Mouse (Mus musculus): ENCODE measurements around the gene Adamtsl1.

The Adamtsl1 gene

DNA sequence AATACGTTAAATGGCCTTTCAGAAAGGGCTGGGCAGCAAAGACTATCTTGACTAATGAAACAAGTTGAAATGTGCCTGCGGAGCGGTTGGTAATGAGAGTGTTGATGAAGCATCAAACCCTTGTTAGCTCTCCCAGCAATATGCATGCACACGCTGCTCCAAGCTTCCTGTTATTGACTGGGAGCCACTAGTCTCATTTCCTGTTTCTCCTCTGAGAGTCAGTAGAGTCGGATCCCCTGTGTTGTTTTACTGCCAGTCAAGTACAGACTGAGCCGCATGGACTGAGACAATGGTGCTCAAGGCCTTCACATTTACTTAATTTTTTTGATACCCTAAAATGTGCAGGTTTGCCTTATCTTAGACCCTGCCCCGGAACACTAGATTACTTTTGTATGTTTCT lies 77.1 kb downstream of the Adamtsl1 start:
- Histone ChIP-seq H3K36me3 (ENCODE audit: control insufficient read depth, insufficient read depth, low read length, poor library complexity, severe bottlenecking) (no peaks in the 10 kb centered on the region), H3K27me3 (ENCODE audit: control insufficient read depth, insufficient read depth, low read length, poor library complexity, severe bottlenecking) (no peaks in the 10 kb centered on the region)
- no peak for DNase-seq (ENCODE audit: low read depth, low spot score)

- Histone ChIP-seq H3K36me3 (ENCODE audit: control insufficient read depth, insufficient read depth, low read length, poor library complexity, severe bottlenecking) (no peaks in the 10 kb centered on the region), H3K27me3 (ENCODE audit: control insufficient read depth, insufficient read depth, low read length, poor library complexity, severe bottlenecking) (no peaks in the 10 kb centered on the region)
- DNase-seq (ENCODE audit: low read depth, low spot score), result no peak
These were observed 80.2 kb downstream of the Adamtsl1 start for GRCm38 (mm10) chr4:85594159-85594558.

DNA sequence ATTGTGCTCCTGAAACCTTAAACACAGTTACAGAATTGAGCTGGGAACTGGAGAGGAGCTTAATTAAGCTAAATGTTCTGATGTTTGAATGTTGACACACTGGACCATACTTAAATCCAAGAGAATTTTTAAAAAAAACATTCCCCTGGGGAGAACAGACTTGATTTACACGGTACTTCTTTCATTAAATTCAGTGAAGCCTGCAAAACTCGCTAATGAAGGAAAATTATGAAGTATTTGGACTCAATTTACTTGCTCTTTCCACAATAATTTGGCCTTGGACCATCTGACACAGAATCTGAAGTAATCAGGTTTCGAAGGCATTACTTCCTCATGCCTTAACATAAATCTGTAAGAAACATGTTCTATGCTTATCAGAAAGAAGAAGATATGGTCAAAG lies 99.4 kb downstream of the Adamtsl1 start:
- DNase-seq (ENCODE audit: low read depth, low spot score), result no peak
- no peaks in the 10 kb centered on the region for H3K27me3 ChIP-seq (ENCODE audit: control insufficient read depth, insufficient read depth, low read length, poor library complexity, severe bottlenecking)

GRCm38 (mm10) chr4:85618746-85619145 lies 104.8 kb downstream of the Adamtsl1 start:
- Histone ChIP-seq H3K27me3 (ENCODE audit: control insufficient read depth, insufficient read depth, low read length, poor library complexity, severe bottlenecking) (no peaks in the 10 kb centered on the region), H3K36me3 (ENCODE audit: control insufficient read depth, insufficient read depth, low read length, poor library complexity, severe bottlenecking) (no peaks in the 10 kb centered on the region)
- no peak for DNase-seq (ENCODE audit: low read depth, low spot score)

More for the DNA sequence above, 99.4 kb downstream of the Adamtsl1 start:
- no peaks in the 10 kb centered on the region for H3K36me3 ChIP-seq (ENCODE audit: control insufficient read depth, insufficient read depth, low read length, poor library complexity, severe bottlenecking)

DNA sequence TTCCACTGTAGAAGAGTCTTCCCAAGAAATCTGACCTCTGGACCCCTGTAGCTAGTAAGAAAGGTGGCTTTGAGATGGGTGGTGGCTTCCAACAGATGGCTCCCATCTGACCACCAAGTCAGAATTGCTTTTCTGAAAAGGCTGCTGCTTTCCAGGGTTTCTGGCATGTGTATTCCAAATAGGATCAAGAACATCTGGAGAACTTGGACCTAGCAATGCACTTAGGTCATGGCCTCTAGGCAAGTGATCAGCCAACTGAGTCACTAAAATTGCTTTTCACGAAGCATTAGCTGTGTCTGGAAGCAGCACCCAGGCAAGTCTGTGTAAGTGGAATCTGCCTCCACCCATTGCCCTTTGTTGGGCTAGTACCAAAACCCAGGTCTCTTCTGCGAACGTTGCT lies 105.3 kb downstream of the Adamtsl1 start:
- DNase-seq (ENCODE audit: low read depth, low spot score), result no peak
- Histone ChIP-seq H3K36me3 (ENCODE audit: control insufficient read depth, insufficient read depth, low read length, poor library complexity, severe bottlenecking) (no peaks in the 10 kb centered on the region), H3K27me3 (ENCODE audit: control insufficient read depth, insufficient read depth, low read length, poor library complexity, severe bottlenecking) (no peaks in the 10 kb centered on the region)

- no peaks in the 10 kb centered on the region for H3K27me3 ChIP-seq (ENCODE audit: control insufficient read depth, insufficient read depth, low read length, poor library complexity, severe bottlenecking)
- H3K36me3 ChIP-seq (ENCODE audit: control insufficient read depth, insufficient read depth, low read length, poor library complexity, severe bottlenecking), result no peaks in the 10 kb centered on the region
- no peak for DNase-seq (ENCODE audit: low read depth, low spot score)
These were observed 115.4 kb downstream of the Adamtsl1 start for GRCm38 (mm10) chr4:85629381-85629780.

- Histone ChIP-seq H3K36me3 (ENCODE audit: control insufficient read depth, insufficient read depth, low read length, poor library complexity, severe bottlenecking) (no peaks in the 10 kb centered on the region), H3K27me3 (ENCODE audit: control insufficient read depth, insufficient read depth, low read length, poor library complexity, severe bottlenecking) (no peaks in the 10 kb centered on the region)
- DNase-seq (ENCODE audit: low read depth, low spot score), result no peak
These were observed 155.3 kb downstream of the Adamtsl1 start for GRCm38 (mm10) chr4:85669271-85669670.

- H3K27me3 ChIP-seq (ENCODE audit: control insufficient read depth, insufficient read depth, low read length, poor library complexity, severe bottlenecking), result no peaks in the 10 kb centered on the region
- DNase-seq (ENCODE audit: low read depth, low spot score), result no peak
These were observed 155.8 kb downstream of the Adamtsl1 start for GRCm38 (mm10) chr4:85669735-85670134.

DNA sequence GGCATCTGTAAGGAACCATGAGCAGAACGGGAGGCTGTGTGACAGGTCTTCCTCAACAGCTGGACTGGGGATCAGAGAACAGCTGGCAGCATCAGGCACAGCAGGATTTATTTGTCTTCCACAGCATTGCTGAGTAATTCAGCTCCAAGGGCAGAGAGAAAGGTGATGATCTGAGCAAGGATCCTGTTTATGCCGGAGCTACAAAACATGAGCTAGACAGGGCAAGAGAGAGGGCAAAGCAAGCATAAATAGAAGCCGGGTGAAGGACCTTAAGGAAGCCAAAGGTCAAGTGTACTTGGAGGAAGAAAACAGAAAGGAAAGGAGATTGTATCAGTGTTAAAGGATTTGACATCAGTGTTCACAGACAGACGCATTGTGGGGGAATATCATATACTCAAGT lies 158.3 kb downstream of the Adamtsl1 start:
- Histone ChIP-seq H3K27me3 (ENCODE audit: control insufficient read depth, insufficient read depth, low read length, poor library complexity, severe bottlenecking) (no peaks in the 10 kb centered on the region), H3K36me3 (ENCODE audit: control insufficient read depth, insufficient read depth, low read length, poor library complexity, severe bottlenecking) (no peaks in the 10 kb centered on the region)
- DNase-seq (ENCODE audit: low read depth, low spot score), result no peak

More at GRCm38 (mm10) chr4:85669735-85670134, 155.8 kb downstream of the Adamtsl1 start:
- H3K36me3 ChIP-seq (ENCODE audit: control insufficient read depth, insufficient read depth, low read length, poor library complexity, severe bottlenecking), result no peaks in the 10 kb centered on the region

DNA sequence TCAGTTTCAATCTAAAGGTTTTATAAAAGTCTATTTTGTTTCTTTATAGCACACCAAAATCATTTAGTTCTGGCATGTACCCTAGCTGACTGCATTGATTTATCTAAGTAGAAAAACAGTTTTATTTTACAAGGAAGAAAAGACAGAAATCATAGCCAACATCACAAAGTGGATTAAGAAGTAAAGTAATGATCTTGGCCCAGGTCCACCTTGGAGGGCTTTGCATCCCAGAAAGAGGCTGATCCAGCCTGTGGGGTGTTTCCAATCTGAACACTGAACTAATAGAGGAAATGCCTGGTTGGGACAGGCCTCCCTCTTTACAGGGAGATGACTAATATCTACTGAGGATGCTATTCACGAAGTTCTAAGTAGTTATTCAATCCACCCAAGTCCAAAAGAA lies 163.6 kb downstream of the Adamtsl1 start:
- Histone ChIP-seq H3K36me3 (ENCODE audit: control insufficient read depth, insufficient read depth, low read length, poor library complexity, severe bottlenecking) (no peaks in the 10 kb centered on the region), H3K27me3 (ENCODE audit: control insufficient read depth, insufficient read depth, low read length, poor library complexity, severe bottlenecking) (no peaks in the 10 kb centered on the region)
- DNase-seq (ENCODE audit: low read depth, low spot score), result no peak

DNA sequence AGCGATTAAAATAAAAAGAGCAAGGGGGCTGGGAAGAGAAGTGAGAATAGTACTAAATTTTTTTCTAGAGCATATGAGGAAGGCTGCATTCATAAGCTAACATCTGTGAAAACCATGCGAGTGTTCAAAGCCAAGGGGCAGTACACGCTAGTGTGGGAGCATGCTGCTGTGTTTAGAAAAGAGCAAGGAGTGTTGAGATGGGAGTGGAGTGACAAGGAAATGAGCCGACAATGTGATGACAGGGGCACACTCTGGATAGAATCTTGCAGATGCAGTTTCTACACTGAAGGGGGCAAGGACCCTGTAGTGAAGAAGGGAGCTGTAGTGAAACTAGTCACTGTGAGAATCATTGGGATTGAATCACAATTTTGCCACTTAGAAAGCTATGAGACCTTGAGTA lies 172.2 kb downstream of the Adamtsl1 start:
- Histone ChIP-seq H3K36me3 (ENCODE audit: control insufficient read depth, insufficient read depth, low read length, poor library complexity, severe bottlenecking) (no peaks in the 10 kb centered on the region), H3K27me3 (ENCODE audit: control insufficient read depth, insufficient read depth, low read length, poor library complexity, severe bottlenecking) (no peaks in the 10 kb centered on the region)
- DNase-seq (ENCODE audit: low read depth, low spot score), result no peak

DNA sequence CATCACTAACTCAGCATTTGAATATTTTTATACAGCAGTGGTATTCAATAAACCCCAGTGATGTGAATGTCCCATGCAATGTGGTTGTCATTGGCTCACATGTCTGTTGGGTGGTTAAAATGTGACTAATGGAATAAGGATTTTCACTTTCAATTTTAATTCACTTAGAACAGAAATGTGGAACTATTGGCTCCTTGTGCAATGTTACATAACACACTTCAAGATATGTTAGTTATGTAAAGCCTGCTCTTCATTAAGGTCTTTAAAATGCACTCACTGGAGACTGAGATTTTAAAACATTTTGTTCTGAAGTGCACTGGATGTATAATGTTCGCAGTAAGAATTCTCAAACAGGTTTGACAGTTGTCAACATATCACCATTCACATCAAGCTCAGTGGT lies 181.3 kb downstream of the Adamtsl1 start:
- no peaks in the 10 kb centered on the region for H3K27me3 ChIP-seq (ENCODE audit: control insufficient read depth, insufficient read depth, low read length, poor library complexity, severe bottlenecking)
- DNase-seq (ENCODE audit: low read depth, low spot score), result no peak
- H3K36me3 ChIP-seq (ENCODE audit: control insufficient read depth, insufficient read depth, low read length, poor library complexity, severe bottlenecking), result no peaks in the 10 kb centered on the region

GRCm38 (mm10) chr4:85707352-85708057 lies 193.5 kb downstream of the Adamtsl1 start:
- Histone ChIP-seq H3K36me3 (ENCODE audit: control insufficient read depth, insufficient read depth, low read length, poor library complexity, severe bottlenecking) (no peaks in the 10 kb centered on the region), H3K27me3 (ENCODE audit: control insufficient read depth, insufficient read depth, low read length, poor library complexity, severe bottlenecking) (no peaks in the 10 kb centered on the region)
- no peak for DNase-seq (ENCODE audit: low read depth, low spot score)

GRCm38 (mm10) chr4:85709636-85710035 lies 195.7 kb downstream of the Adamtsl1 start:
- no peak for DNase-seq (ENCODE audit: low read depth, low spot score)
- H3K27me3 ChIP-seq (ENCODE audit: control insufficient read depth, insufficient read depth, low read length, poor library complexity, severe bottlenecking), result no peaks in the 10 kb centered on the region
- no peaks in the 10 kb centered on the region for H3K36me3 ChIP-seq (ENCODE audit: control insufficient read depth, insufficient read depth, low read length, poor library complexity, severe bottlenecking)

GRCm38 (mm10) chr4:85724999-85725398 lies 211.0 kb downstream of the Adamtsl1 start:
- Histone ChIP-seq H3K36me3 (ENCODE audit: control insufficient read depth, insufficient read depth, low read length, poor library complexity, severe bottlenecking) (no peaks in the 10 kb centered on the region), H3K27me3 (ENCODE audit: control insufficient read depth, insufficient read depth, low read length, poor library complexity, severe bottlenecking) (no peaks in the 10 kb centered on the region)
- DNase-seq (ENCODE audit: low read depth, low spot score), result no peak

- no peaks in the 10 kb centered on the region for H3K27me3 ChIP-seq (ENCODE audit: control insufficient read depth, insufficient read depth, low read length, poor library complexity, severe bottlenecking)
- no peaks in the 10 kb centered on the region for H3K36me3 ChIP-seq (ENCODE audit: control insufficient read depth, insufficient read depth, low read length, poor library complexity, severe bottlenecking)
- no peak for DNase-seq (ENCODE audit: low read depth, low spot score)
These were observed 213.8 kb downstream of the Adamtsl1 start for GRCm38 (mm10) chr4:85727731-85728130.

Data from splenic B cell, adult 2 months (primary cell).